Mouse (Mus musculus) CD4-positive, CD25-positive, alpha-beta regulatory T cell, adult 2 months (primary cell): Measurements from ENCODE around the gene Erg.

Source experiments
- DNase-seq: peaks from one replicate; pipeline ENCODE4 v3.0.0-alpha.2; 2012; ENCODE audit warnings: low read depth, low spot score

Erg gene

GRCm38 (mm10) chr16:95586311-95586602 lies at the start of gene Erg:
Erg (minus strand) TSS chr16:95586593.
- DNase-seq, result no peak

- no peak for DNase-seq
These were observed 45.4 kb upstream of the Erg start for GRCm38 (mm10) chr16:95631816-95632215.

GRCm38 (mm10) chr16:95623876-95624770 lies 37.7 kb upstream of the Erg start:
- no peak for DNase-seq

DNA sequence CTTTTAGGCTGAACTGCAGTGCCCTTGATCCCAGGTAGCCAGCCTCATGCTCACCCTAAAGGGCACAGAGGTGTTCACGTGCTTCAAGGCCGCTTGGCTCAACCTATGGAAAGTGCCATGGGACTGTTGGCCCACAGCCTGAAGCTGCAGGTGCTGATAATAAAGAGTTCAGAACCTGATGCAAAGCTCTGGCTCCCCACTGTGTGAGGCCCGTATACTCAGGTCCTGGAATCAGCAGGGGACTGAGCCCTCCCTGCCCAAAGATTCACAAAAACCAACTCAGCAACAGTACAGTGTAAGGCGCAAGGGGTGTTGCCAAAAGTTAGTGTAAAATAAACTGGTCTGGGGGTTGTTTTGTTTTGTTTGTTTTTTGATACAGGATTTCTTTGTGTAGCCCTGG lies 36.7 kb upstream of the Erg start:
- DNase-seq, result no peak

DNA sequence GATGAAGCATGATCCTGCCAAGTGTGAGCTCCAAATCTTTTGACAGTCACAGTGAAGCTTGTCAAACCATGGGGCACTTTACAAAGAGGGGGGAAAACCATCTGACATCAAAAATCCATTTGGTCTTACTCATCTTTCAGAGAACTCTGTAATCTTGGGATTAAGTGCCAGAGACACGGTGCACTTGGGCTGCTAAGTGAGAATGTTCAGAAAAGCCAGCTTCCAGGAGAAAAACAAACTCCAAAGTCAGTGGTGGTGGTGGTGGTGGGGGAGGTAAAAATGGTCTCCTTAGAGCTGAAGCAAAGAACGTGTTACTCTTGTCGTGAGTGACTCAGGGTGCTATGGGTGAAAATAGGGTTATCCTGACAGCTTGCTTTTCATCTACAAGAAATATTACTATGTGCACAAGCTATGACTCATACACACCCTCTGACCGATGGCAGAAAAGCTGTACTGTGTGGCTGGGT lies 33.5 kb upstream of the Erg start:
- DNase-seq, result no peak

- no peak for DNase-seq
These were observed 31.8 kb upstream of the Erg start for GRCm38 (mm10) chr16:95618206-95618605.

DNA sequence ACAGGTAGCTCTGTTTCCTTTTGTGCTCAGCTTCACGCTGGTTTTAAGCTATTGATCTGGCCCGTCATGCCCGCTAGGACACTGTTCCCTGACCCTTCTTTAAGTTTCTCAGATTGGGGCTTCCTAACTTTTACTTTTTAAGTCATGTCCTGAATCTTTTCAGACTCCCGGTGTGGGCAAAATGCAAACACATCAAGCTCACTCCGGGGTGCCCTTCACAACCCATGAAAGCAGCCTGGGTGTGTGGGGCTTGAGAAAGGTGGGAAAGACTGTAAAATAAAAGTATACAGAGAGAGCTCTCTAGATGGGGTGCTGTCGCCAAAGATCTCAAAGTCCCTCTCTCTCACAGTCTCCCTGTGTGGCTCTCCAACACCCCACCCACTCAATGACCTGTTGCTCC lies 31.3 kb upstream of the Erg start:
- DNase-seq, result no peak

GRCm38 (mm10) chr16:95615579-95615978 lies 29.2 kb upstream of the Erg start:
- DNase-seq, result peak; percentile 77

DNA sequence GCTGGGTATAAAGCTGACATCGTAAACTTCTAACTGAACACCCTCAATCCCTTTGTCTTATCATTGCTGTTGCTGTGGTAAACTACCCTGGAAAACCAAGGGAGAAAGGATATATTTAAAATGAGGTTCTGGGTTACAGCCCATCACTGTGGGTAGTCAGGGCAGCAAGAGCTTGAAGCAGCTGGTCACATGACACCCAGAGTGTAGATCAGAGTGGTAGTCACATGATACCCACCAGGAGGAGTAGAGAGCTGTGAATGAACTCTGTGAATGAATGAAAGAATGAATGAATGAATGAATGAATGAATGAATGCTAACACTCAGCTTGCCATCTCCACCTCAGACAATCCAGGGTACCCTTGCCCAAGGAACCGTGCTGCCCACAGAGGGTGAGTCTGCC lies 28.1 kb upstream of the Erg start:
- DNase-seq, result no peak

DNA sequence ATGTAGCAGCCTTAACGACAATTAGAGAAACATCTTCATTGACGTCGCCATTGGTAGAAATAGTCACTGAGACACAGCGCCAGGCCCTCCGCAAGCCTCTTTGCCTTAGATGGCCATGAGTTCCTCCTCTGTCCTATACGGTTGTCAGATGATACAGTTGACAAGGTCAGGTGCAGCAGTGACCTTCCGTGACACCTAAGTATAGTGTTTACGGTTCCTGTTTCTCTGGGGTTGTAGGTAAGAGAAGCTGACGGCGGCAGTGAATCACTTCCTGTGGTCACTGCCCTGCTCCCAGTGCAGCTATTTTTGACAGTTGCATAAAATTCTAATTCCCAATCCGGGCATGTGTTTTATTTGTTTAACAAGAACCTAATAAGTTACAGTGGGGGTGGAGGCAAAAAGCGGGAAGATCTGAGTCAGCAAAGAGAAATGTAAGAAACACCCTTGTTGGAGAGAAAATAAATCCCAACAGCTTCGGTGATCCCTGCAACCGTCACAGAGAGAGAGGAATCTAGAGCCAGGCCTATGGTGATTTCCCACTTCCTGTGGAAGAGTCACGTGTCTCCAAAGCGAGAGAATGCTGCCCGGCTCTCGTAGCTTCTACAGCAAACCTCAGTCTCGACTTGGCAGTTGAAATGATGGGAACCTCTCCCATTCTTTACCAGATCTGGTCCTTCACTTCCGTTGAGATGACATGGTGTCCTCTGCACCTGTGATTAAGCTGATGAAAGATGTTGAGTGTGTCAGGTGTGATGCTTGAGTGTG lies 25.8 kb upstream of the Erg start:
- no peak for DNase-seq

- no peak for DNase-seq
These were observed 22.2 kb upstream of the Erg start for GRCm38 (mm10) chr16:95608624-95609023.

DNA sequence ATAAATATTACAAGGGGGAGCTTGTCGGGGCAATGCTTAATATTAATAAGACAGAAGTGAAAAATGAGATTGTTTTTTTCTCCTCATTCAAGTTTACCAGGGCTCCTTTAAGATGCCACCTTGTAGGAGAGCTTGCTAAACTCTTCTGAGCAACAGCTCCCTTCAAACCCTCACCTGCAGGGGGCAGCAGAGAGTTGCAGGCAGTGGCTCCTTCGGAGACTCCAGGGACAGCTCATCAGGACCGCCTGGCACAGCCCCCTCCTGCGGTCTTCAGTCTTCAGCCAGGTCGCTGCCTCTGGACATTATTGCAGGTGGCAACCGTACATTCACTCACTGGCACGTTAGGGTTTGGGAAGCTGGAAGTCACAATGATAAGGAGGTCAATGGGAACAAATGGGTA lies 18.9 kb upstream of the Erg start:
- DNase-seq, result peak; percentile 81

- no peak for DNase-seq
These were observed 16.1 kb upstream of the Erg start for GRCm38 (mm10) chr16:95602504-95602903.

DNA sequence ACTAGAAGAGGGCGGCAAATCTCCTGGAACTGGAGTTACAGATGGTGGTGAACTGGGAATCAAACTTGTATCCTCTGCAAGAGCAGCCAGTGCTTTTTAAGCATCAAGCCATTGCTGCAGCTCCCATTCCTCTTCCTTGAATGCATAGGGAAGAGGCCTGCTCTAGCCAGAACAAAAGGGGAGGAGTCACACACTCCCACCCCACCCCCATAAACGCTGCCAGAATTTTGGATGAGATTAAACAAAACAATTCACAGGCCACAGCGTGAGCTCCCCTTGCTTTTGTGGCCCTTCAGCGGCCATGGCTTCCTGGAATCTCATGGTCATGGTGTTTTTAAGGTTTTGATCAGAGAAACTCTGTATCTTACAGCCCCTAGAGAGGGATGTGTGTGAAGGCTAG lies 15.4 kb upstream of the Erg start:
- DNase-seq, result no peak

DNA sequence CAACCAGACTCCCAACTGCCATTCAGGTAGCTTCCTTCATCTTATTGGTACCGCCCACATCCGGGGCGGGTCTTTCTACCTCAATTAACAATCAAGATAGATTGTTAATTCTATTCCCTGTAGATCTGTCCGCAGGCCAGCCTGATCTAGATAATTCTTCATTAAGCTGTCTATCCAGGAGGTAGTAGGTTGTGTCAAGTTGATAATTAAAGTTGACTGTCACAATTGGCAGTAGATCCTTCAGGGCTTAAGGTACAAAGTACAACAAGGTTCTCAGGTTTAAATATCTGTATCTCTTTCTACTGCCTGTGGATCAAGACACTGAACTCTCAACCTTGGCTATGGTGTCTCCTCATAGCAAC lies 14.8 kb upstream of the Erg start:
- no peak for DNase-seq

DNA sequence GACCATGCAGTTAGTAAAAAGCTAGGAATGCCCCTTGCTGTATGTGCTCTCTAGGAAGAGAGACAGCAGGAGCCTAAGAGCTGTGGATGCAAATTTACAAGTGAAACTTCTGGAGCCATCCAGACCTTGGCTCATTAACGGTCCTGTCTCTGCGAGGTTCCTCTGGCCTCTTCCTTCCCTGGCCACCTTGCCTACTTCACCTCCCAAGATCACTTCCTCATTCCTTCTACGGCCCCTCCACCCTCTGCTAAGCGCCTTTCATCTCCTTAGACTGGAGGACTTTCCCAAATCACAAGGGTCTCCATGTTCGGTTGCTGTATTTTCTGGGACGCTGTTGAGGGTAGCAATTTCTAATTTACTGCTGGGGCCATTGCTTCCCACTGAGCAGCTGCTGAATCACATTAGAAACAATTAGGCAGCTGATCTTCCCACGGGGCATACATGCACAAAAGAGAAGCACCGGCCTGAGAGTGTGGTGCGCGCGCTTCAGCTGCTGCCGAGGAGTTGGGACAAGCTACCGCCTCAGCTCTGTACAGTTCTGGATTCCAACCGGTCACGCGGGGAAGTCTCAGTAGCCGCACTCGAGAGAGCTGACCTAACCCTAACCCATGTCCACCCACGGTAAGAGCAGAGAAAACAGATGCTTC lies 14.3 kb upstream of the Erg start:
- DNase-seq, result no peak

GRCm38 (mm10) chr16:95598930-95599329 lies 12.5 kb upstream of the Erg start:
- DNase-seq, result no peak

- DNase-seq, result no peak
These were observed 11.2 kb upstream of the Erg start for GRCm38 (mm10) chr16:95597578-95597951.

GRCm38 (mm10) chr16:95596884-95597577 lies 10.6 kb upstream of the Erg start:
- no peak for DNase-seq

- no peak for DNase-seq
These were observed 2.5 kb upstream of the Erg start for GRCm38 (mm10) chr16:95588849-95589248.

GRCm38 (mm10) chr16:95586726-95587125 lies 333 bp upstream of the Erg start:
- DNase-seq, result no peak
